Mouse (Mus musculus): ENCODE measurements around the gene Pa2g4. TPM values are rescaled to one million over a fixed set of nuclear protein-coding genes. Genes with fewer than 3 reads are reported as not detected.

Gene Pa2g4
- polyA plus RNA-seq, 1 experiment from 2014 or later: 129 TPM

- ATAC-seq (ENCODE audit: low FRiP score) (no peak), DNase-seq (ENCODE audit: low spot score) (no peak)
- Histone ChIP-seq H3K36me3 (replicated peaks; ENCODE audit: control insufficient read depth, insufficient read depth) (no peaks in the 10 kb centered on the region), H3K9me3 (ENCODE audit: control insufficient read depth, low read length) (no peaks in the 10 kb centered on the region), H3K4me3 (replicated peaks; ENCODE audit: low read length) (peak overlapping the region; percentile 52), H3K9ac (peak overlapping the region; percentile 29; the same call in 1 of the 2 replicates), H3K4me1 (replicated peaks; ENCODE audit: control insufficient read depth, insufficient read depth, low read length) (0 out of 2 replicates have a peak, but pooled peaks cover 4% of the 10 kb centered on the region), H3K27ac (no peak overlapping the region), H3K27me3 (ENCODE audit: control insufficient read depth, insufficient read depth, low read length) (peaks cover 13% of the 10 kb centered on the region; the same call in 1 of the 2 replicates), H3K4me2 (replicated peaks) (peak overlapping the region; percentile 99)
- WGBS: 35% methylated on average over 28 of the region's 28 CpGs
Observed at GRCm38 (mm10) chr10:128526366-128527356, 39.1 kb downstream of the Pa2g4 start.

GRCm38 (mm10) chr10:128525671-128526308 is 40.0 kb downstream of the Pa2g4 start, which contains the start of gene Esyt1:
Esyt1 (minus strand) TSS chr10:128525871.
- Histone ChIP-seq H3K4me1 (replicated peaks; ENCODE audit: control insufficient read depth, insufficient read depth, low read length) (0 out of 2 replicates have a peak, but pooled peaks cover 4% of the 10 kb centered on the region), H3K36me3 (replicated peaks; ENCODE audit: control insufficient read depth, insufficient read depth) (no peaks in the 10 kb centered on the region), H3K27ac (peak within 1 kb of the TSS; percentile 52), H3K9ac (peak within 1 kb of the TSS; percentile 65), H3K4me2 (replicated peaks) (peak within 1 kb of the TSS; percentile 99), H3K4me3 (replicated peaks; ENCODE audit: low read length) (peak within 1 kb of the TSS; percentile 52), H3K9me3 (ENCODE audit: control insufficient read depth, low read length) (no peaks in the 10 kb centered on the region), H3K27me3 (ENCODE audit: control insufficient read depth, insufficient read depth, low read length) (peaks cover 13% of the 10 kb centered on the region; the same call in 1 of the 2 replicates)
- under 1% methylated on average over 37 of the region's 37 CpGs for WGBS
- DNase-seq (ENCODE audit: low spot score): peak; percentile 84
- ATAC-seq (ENCODE audit: low FRiP score): peak; percentile 93

- H3K9ac ChIP-seq: peak overlapping the region; percentile 65
- H3K4me1 ChIP-seq (replicated peaks; ENCODE audit: control insufficient read depth, insufficient read depth, low read length): 0 out of 2 replicates have a peak, but pooled peaks cover 4% of the 10 kb centered on the region
- H3K27ac ChIP-seq: peak overlapping the region; percentile 52
- peak overlapping the region; percentile 99 for H3K4me2 ChIP-seq (replicated peaks)
- peaks cover 13% of the 10 kb centered on the region; the same call in 1 of the 2 replicates for H3K27me3 ChIP-seq (ENCODE audit: control insufficient read depth, insufficient read depth, low read length)
- ATAC-seq (ENCODE audit: low FRiP score) (peak; percentile 51), DNase-seq (ENCODE audit: low spot score) (peak; percentile 48)
- under 1% methylated on average over 58 of the region's 58 CpGs for WGBS
- peak overlapping the region; percentile 52 for H3K4me3 ChIP-seq (replicated peaks; ENCODE audit: low read length)
- 0 out of 2 replicates have a peak, but pooled peaks cover under 1% of the 10 kb centered on the region for H3K36me3 ChIP-seq (replicated peaks; ENCODE audit: control insufficient read depth, insufficient read depth)
- H3K9me3 ChIP-seq (ENCODE audit: control insufficient read depth, low read length): no peaks in the 10 kb centered on the region
Observed at GRCm38 (mm10) chr10:128524732-128525662, 40.8 kb downstream of the Pa2g4 start.

- no peak for ATAC-seq (ENCODE audit: low FRiP score)
- no peaks in the 10 kb centered on the region for H3K9me3 ChIP-seq (ENCODE audit: control insufficient read depth, low read length)
- no peak for DNase-seq (ENCODE audit: low spot score)
- H3K4me2 ChIP-seq (replicated peaks): peak overlapping the region; percentile 99
- 0 out of 2 replicates have a peak, but pooled peaks cover 4% of the 10 kb centered on the region for H3K4me1 ChIP-seq (replicated peaks; ENCODE audit: control insufficient read depth, insufficient read depth, low read length)
- peak overlapping the region; percentile 52 for H3K4me3 ChIP-seq (replicated peaks; ENCODE audit: low read length)
- WGBS: 9% methylated on average over 11 of the region's 11 CpGs
- H3K36me3 ChIP-seq (replicated peaks; ENCODE audit: control insufficient read depth, insufficient read depth): 0 out of 2 replicates have a peak, but pooled peaks cover 6% of the 10 kb centered on the region
- peaks cover 13% of the 10 kb centered on the region; the same call in 1 of the 2 replicates for H3K27me3 ChIP-seq (ENCODE audit: control insufficient read depth, insufficient read depth, low read length)
- peak overlapping the region; percentile 52; the same call in 1 of the 2 replicates for H3K27ac ChIP-seq
- H3K9ac ChIP-seq: peak overlapping the region; percentile 65
Observed at GRCm38 (mm10) chr10:128524111-128524731, 41.6 kb downstream of the Pa2g4 start.

- Histone ChIP-seq H3K27me3 (ENCODE audit: control insufficient read depth, insufficient read depth, low read length) (peaks cover 18% of the 10 kb centered on the region), H3K4me2 (replicated peaks) (no peak overlapping the region), H3K9me3 (ENCODE audit: control insufficient read depth, low read length) (no peaks in the 10 kb centered on the region), H3K9ac (no peak overlapping the region), H3K27ac (no peak overlapping the region), H3K36me3 (replicated peaks; ENCODE audit: control insufficient read depth, insufficient read depth) (0 out of 2 replicates have a peak, but pooled peaks cover 10% of the 10 kb centered on the region), H3K4me1 (replicated peaks; ENCODE audit: control insufficient read depth, insufficient read depth, low read length) (0 out of 2 replicates have a peak, but pooled peaks cover 4% of the 10 kb centered on the region), H3K4me3 (replicated peaks; ENCODE audit: low read length) (no peak overlapping the region)
- 81% methylated on average over 6 of the region's 6 CpGs for WGBS
- DNase-seq (ENCODE audit: low spot score) (no peak), ATAC-seq (ENCODE audit: low FRiP score) (no peak)
Observed at GRCm38 (mm10) chr10:128522351-128522750, 43.4 kb downstream of the Pa2g4 start.

GRCm38 (mm10) chr10:128520591-128520990 is 45.2 kb downstream of the Pa2g4 start:
- peaks cover 24% of the 10 kb centered on the region for H3K27me3 ChIP-seq (ENCODE audit: control insufficient read depth, insufficient read depth, low read length)
- H3K36me3 ChIP-seq (replicated peaks; ENCODE audit: control insufficient read depth, insufficient read depth): 0 out of 2 replicates have a peak, but pooled peaks cover 12% of the 10 kb centered on the region
- H3K27ac ChIP-seq: no peak overlapping the region
- no peaks in the 10 kb centered on the region for H3K9me3 ChIP-seq (ENCODE audit: control insufficient read depth, low read length)
- H3K4me1 ChIP-seq (replicated peaks; ENCODE audit: control insufficient read depth, insufficient read depth, low read length): 0 out of 2 replicates have a peak, but pooled peaks cover 2% of the 10 kb centered on the region
- ATAC-seq (ENCODE audit: low FRiP score) (no peak), DNase-seq (ENCODE audit: low spot score) (no peak)
- H3K4me2 ChIP-seq (replicated peaks): no peak overlapping the region
- WGBS: 87% methylated on average over 16 of the region's 16 CpGs
- no peak overlapping the region for H3K4me3 ChIP-seq (replicated peaks; ENCODE audit: low read length)
- no peak overlapping the region for H3K9ac ChIP-seq

- Histone ChIP-seq H3K4me2 (replicated peaks) (no peak overlapping the region), H3K27me3 (ENCODE audit: control insufficient read depth, insufficient read depth, low read length) (peaks cover 17% of the 10 kb centered on the region), H3K27ac (no peak overlapping the region), H3K4me3 (replicated peaks; ENCODE audit: low read length) (no peak overlapping the region), H3K4me1 (replicated peaks; ENCODE audit: control insufficient read depth, insufficient read depth, low read length) (no peaks in the 10 kb centered on the region), H3K36me3 (replicated peaks; ENCODE audit: control insufficient read depth, insufficient read depth) (0 out of 2 replicates have a peak, but pooled peaks cover 17% of the 10 kb centered on the region), H3K9me3 (ENCODE audit: control insufficient read depth, low read length) (no peaks in the 10 kb centered on the region), H3K9ac (no peak overlapping the region)
- no peak for DNase-seq (ENCODE audit: low spot score)
- 66% methylated on average over 7 of the region's 7 CpGs for WGBS
- no peak for ATAC-seq (ENCODE audit: low FRiP score)
Observed at GRCm38 (mm10) chr10:128518833-128519232, 47.0 kb downstream of the Pa2g4 start.

GRCm38 (mm10) chr10:128516677-128517076 is 49.1 kb downstream of the Pa2g4 start:
- H3K9ac ChIP-seq: no peak overlapping the region
- H3K4me3 ChIP-seq (replicated peaks; ENCODE audit: low read length): no peak overlapping the region
- H3K27ac ChIP-seq: no peak overlapping the region
- peaks cover 36% of the 10 kb centered on the region; the same call in 1 of the 2 replicates for H3K36me3 ChIP-seq (replicated peaks; ENCODE audit: control insufficient read depth, insufficient read depth)
- H3K4me1 ChIP-seq (replicated peaks; ENCODE audit: control insufficient read depth, insufficient read depth, low read length): no peaks in the 10 kb centered on the region
- no peak for DNase-seq (ENCODE audit: low spot score)
- 21% methylated on average over 6 of the region's 6 CpGs for WGBS
- no peaks in the 10 kb centered on the region for H3K9me3 ChIP-seq (ENCODE audit: control insufficient read depth, low read length)
- peaks cover 16% of the 10 kb centered on the region for H3K27me3 ChIP-seq (ENCODE audit: control insufficient read depth, insufficient read depth, low read length)
- ATAC-seq (ENCODE audit: low FRiP score): no peak
- H3K4me2 ChIP-seq (replicated peaks): no peak overlapping the region

Data from hindbrain, embryonic 14.5 days (tissue).